Mouse (Mus musculus): ENCODE measurements around the gene Eif1ad. TPM values are rescaled to one million over a fixed set of nuclear protein-coding genes. Genes with fewer than 3 reads are reported as not detected.
"Not testable (repeated sequence)": the region's sequence is repeated elsewhere in the genome, so short reads cannot be mapped to it uniquely, and the experiment has no call there.

Gene Eif1ad
- total and polyA plus RNA-seq, 2 experiments from 2014 or later, result 37.5 to 37.9 TPM

DNA sequence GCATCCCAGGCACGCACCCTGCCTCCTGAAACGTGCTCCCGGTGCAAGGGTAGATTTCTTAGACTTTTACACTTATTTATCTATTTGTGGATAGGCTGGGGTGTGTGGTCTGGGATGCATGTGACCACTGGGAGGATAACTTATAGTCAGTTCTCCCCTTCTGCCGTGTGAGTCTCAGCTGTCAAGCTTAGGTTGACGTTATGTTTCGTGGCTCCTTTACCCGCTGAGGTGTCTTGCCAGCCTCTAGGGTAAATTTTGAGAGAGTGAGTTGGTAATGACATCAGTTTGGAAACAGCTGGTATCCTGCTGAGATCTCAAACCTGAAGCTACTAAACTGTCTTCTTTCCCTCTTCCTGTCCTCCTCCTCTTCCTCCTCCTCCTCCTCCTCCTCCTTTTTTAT is 39.4 kb downstream of the Eif1ad start:
- no peak for ATAC-seq (ENCODE audit: insufficient read depth, low read depth)
- DNase-seq (ENCODE audit: low spot score), result no peak
- H3K9ac ChIP-seq (replicated peaks; ENCODE audit: low read depth, low read length), result peak overlapping the region; percentile 47; the same call in 1 of the 2 replicates
- peak overlapping the region; percentile 61 for H3K4me2 ChIP-seq (ENCODE audit: low read depth, low read length)
- no peaks in the 10 kb centered on the region for H3K36me3 ChIP-seq (replicated peaks; ENCODE audit: control insufficient read depth, insufficient read depth, low read length)
- no peaks in the 10 kb centered on the region for H3K27me3 ChIP-seq (ENCODE audit: control insufficient read depth, insufficient read depth, low read length)
- peaks cover 16% of the 10 kb centered on the region; the same call in 1 of the 2 replicates for H3K4me1 ChIP-seq (ENCODE audit: control insufficient read depth, insufficient read depth)
- peak overlapping the region; percentile 41 for H3K4me3 ChIP-seq (ENCODE audit: low read depth, low read length)
- TF ChIP-seq EP300 (IDR thresholded peaks at IDR 0.05; ENCODE audit: low read depth), result no peak
- TF ChIP-seq CTCF (IDR thresholded peaks at IDR 0.05; ENCODE audit: low read depth), result no peak
- peak overlapping the region; percentile 81 for H3K27ac ChIP-seq (ENCODE audit: low read depth)
- no peaks in the 10 kb centered on the region for H3K9me3 ChIP-seq (replicated peaks; ENCODE audit: control insufficient read depth, low read length)
- 12% methylated on average over 7 of the region's 7 CpGs for WGBS

GRCm38 (mm10) chr19:5406531-5407126 is 40.1 kb downstream of the Eif1ad start:
- not testable (repeated sequence) for H3K9me3 ChIP-seq (replicated peaks; ENCODE audit: control insufficient read depth, low read length); DNase-seq (ENCODE audit: low spot score); H3K27me3 ChIP-seq (ENCODE audit: control insufficient read depth, insufficient read depth, low read length); H3K36me3 ChIP-seq (replicated peaks; ENCODE audit: control insufficient read depth, insufficient read depth, low read length)
- Histone ChIP-seq H3K4me2 (ENCODE audit: low read depth, low read length) (peak overlapping the region; percentile 77), H3K4me3 (ENCODE audit: low read depth, low read length) (peak overlapping the region; percentile 60), H3K9ac (replicated peaks; ENCODE audit: low read depth, low read length) (peak overlapping the region; percentile 79), H3K4me1 (ENCODE audit: control insufficient read depth, insufficient read depth) (peaks cover 16% of the 10 kb centered on the region; the same call in 1 of the 2 replicates), H3K27ac (ENCODE audit: low read depth) (peak overlapping the region; percentile 100)
- 11% methylated on average over 21 of the region's 25 CpGs for WGBS
- peak; percentile 76 for ATAC-seq (ENCODE audit: insufficient read depth, low read depth)

DNA sequence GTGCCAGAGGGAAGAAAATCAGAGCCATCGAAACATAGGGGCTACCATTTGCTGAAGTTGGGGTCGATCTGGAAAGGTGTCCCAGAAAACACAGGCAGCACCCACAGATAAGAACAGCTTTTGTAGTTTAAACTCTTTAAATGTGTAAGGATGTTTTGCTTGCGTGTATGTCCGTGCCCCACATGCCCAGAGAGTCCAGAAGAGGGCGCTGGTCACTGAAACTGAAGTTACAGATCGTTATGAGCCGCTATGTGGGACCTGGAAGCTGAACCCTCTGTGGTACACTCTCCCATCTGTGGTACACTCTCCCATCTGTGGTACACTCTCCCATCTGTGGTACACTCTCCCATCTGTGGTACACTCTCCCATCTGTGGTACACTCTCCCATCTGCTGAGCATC is 40.6 kb downstream of the Eif1ad start:
- DNase-seq (ENCODE audit: low spot score) (peak; percentile 87), ATAC-seq (ENCODE audit: insufficient read depth, low read depth) (peak; percentile 72)
- no peaks in the 10 kb centered on the region for H3K36me3 ChIP-seq (replicated peaks; ENCODE audit: control insufficient read depth, insufficient read depth, low read length)
- peak overlapping the region; percentile 60 for H3K4me3 ChIP-seq (ENCODE audit: low read depth, low read length)
- H3K4me1 ChIP-seq (ENCODE audit: control insufficient read depth, insufficient read depth), result peaks cover 16% of the 10 kb centered on the region; the same call in 1 of the 2 replicates
- no peaks in the 10 kb centered on the region for H3K27me3 ChIP-seq (ENCODE audit: control insufficient read depth, insufficient read depth, low read length)
- H3K4me2 ChIP-seq (ENCODE audit: low read depth, low read length), result peak overlapping the region; percentile 77
- H3K27ac ChIP-seq (ENCODE audit: low read depth), result peak overlapping the region; percentile 100
- TF ChIP-seq CTCF (IDR thresholded peaks at IDR 0.05; ENCODE audit: low read depth) (peak; percentile 61), EP300 (IDR thresholded peaks at IDR 0.05; ENCODE audit: low read depth) (no peak)
- no peaks in the 10 kb centered on the region for H3K9me3 ChIP-seq (replicated peaks; ENCODE audit: control insufficient read depth, low read length)
- H3K9ac ChIP-seq (replicated peaks; ENCODE audit: low read depth, low read length), result peak overlapping the region; percentile 79
- WGBS, result 18% methylated on average over 7 of the region's 7 CpGs

DNA sequence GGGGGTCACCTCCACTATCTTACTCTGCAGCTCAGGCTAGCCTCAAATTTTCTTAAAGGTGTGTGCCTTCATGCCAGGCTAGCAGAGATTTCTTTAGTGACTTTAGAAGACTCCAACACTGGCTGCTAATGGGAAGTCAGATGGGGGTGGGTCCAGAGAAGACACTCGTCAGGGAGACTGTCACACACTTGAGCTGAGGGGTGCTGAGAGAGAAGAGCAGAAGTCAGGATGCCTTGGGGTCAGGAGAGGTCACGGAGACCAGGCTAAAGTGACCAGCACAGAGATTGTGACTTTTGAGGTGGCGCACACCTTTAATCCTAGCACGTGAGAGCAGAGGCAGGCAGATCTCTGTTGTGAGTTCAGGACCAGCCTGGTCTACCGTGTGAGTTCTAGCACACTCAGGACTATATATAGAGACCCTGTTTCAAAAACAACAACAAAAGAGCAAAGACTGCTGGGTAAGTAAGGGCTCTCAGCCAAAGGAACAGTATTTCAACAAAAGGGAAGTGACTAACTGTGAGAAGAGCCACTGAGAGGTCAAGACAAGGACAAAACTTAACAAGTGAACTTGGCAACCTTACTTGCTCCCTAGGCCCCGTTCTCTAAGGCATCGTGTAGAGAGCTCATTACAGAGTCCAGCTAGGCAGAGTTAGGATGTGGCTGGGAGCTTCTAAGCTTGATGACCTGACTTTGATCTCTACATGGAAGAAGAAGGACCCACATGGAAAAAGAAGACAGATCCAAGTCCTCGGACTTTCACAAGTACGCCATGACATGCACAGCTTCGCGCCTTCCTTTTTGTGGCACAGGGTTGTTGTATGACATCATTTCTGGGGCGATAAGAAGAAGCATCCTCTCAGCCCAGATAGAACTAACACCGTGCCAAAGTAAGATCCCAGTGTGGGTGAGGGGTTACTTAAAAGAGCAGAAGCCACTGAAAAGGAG is 41.8 kb downstream of the Eif1ad start:
- Histone ChIP-seq H3K4me1 (ENCODE audit: control insufficient read depth, insufficient read depth) (peaks cover 16% of the 10 kb centered on the region; the same call in 1 of the 2 replicates), H3K27me3 (ENCODE audit: control insufficient read depth, insufficient read depth, low read length) (no peaks in the 10 kb centered on the region), H3K27ac (ENCODE audit: low read depth) (peak overlapping the region; percentile 100), H3K4me2 (ENCODE audit: low read depth, low read length) (peak overlapping the region; percentile 77; the same call in 1 of the 2 replicates), H3K4me3 (ENCODE audit: low read depth, low read length) (peak overlapping the region; percentile 60; the same call in 1 of the 2 replicates), H3K36me3 (replicated peaks; ENCODE audit: control insufficient read depth, insufficient read depth, low read length) (no peaks in the 10 kb centered on the region), H3K9me3 (replicated peaks; ENCODE audit: control insufficient read depth, low read length) (no peaks in the 10 kb centered on the region), H3K9ac (replicated peaks; ENCODE audit: low read depth, low read length) (no peak overlapping the region)
- ATAC-seq (ENCODE audit: insufficient read depth, low read depth), result peak; percentile 27
- WGBS, result 52% methylated on average over 13 of the region's 13 CpGs
- TF ChIP-seq CTCF (IDR thresholded peaks at IDR 0.05; ENCODE audit: low read depth), result no peak
- TF ChIP-seq EP300 (IDR thresholded peaks at IDR 0.05; ENCODE audit: low read depth), result peak; percentile 71; the same call in 1 of the 2 replicates
- peak; percentile 62 for DNase-seq (ENCODE audit: low spot score)

- peak overlapping the region; percentile 100 for H3K27ac ChIP-seq (ENCODE audit: low read depth)
- no peaks in the 10 kb centered on the region for H3K27me3 ChIP-seq (ENCODE audit: control insufficient read depth, insufficient read depth, low read length)
- no peaks in the 10 kb centered on the region for H3K9me3 ChIP-seq (replicated peaks; ENCODE audit: control insufficient read depth, low read length)
- no peak for TF ChIP-seq EP300 (IDR thresholded peaks at IDR 0.05; ENCODE audit: low read depth)
- no peak for TF ChIP-seq CTCF (IDR thresholded peaks at IDR 0.05; ENCODE audit: low read depth)
- no peak for ATAC-seq (ENCODE audit: insufficient read depth, low read depth)
- H3K4me3 ChIP-seq (ENCODE audit: low read depth, low read length), result no peak overlapping the region
- DNase-seq (ENCODE audit: low spot score), result no peak
- 64% methylated on average over 5 of the region's 5 CpGs for WGBS
- no peaks in the 10 kb centered on the region for H3K36me3 ChIP-seq (replicated peaks; ENCODE audit: control insufficient read depth, insufficient read depth, low read length)
- no peak overlapping the region for H3K9ac ChIP-seq (replicated peaks; ENCODE audit: low read depth, low read length)
- H3K4me1 ChIP-seq (ENCODE audit: control insufficient read depth, insufficient read depth), result peaks cover 20% of the 10 kb centered on the region; the same call in 1 of the 2 replicates
- no peak overlapping the region for H3K4me2 ChIP-seq (ENCODE audit: low read depth, low read length)
Measured at GRCm38 (mm10) chr19:5409068-5409467, 42.5 kb downstream of the Eif1ad start.

All from heart, postnatal 0 days (tissue).